Mouse (Mus musculus) heart, embryonic 11.5 days (tissue): Measurements from ENCODE around the gene Pkd1. TPM values are rescaled to one million over a fixed set of nuclear protein-coding genes. Genes with fewer than 3 reads are reported as not detected.

Experiments used
- ATAC-seq: fragments of 200-750 bp; cut with Nextera tagmentation; replicated peaks from 2 replicates; pipeline ENCODE4 v1.8.0; 2017; ENCODE audit warnings: moderate library complexity; ENCODE audit not compliant: insufficient number of reproducible peaks, low FRiP score, low TSS enrichment
- H3K27ac ChIP-seq: fragments of 300-500 bp; sonication (generic); 2 replicates; pipeline ENCODE4 v1.5.1; 2014; ENCODE audit warnings: mild to moderate bottlenecking, low read depth, low read length
- H3K27me3 ChIP-seq: fragments of 300-500 bp; sonication (generic); 2 replicates; pipeline ENCODE4 v1.6.1; 2014; ENCODE audit warnings: mild to moderate bottlenecking, low read length, mixed read lengths; ENCODE audit not compliant: control insufficient read depth, insufficient read depth
- H3K36me3 ChIP-seq: fragments of 300-500 bp; sonication (generic); 2 replicates; pipeline ENCODE4 v1.6.1; 2014; ENCODE audit warnings: mild to moderate bottlenecking, low read length, moderate library complexity, mixed read lengths; ENCODE audit not compliant: control insufficient read depth, insufficient read depth
- H3K4me1 ChIP-seq: fragments of 300-500 bp; sonication (generic); 2 replicates; pipeline ENCODE4 v1.6.1; 2014; ENCODE audit warnings: low read length; ENCODE audit not compliant: control insufficient read depth, insufficient read depth
- H3K4me2 ChIP-seq: fragments of 300-500 bp; sonication (generic); 2 replicates; pipeline ENCODE4 v1.6.1; 2014; ENCODE audit warnings: mild to moderate bottlenecking, moderate library complexity
- H3K4me3 ChIP-seq: fragments of 300-500 bp; sonication (generic); 2 replicates; pipeline ENCODE4 v1.5.1; 2014; ENCODE audit warnings: low read depth, low read length
- H3K9ac ChIP-seq: fragments of 300-500 bp; sonication (generic); 2 replicates; pipeline ENCODE4 v1.6.1; 2014; ENCODE audit warnings: mild to moderate bottlenecking, low read depth, low read length, moderate library complexity
- H3K9me3 ChIP-seq: fragments of 300-500 bp; sonication (generic); replicated peaks from 2 replicates; pipeline ENCODE4 v1.6.1; 2016; ENCODE audit warnings: low read length; ENCODE audit not compliant: control insufficient read depth
- WGBS: fragments of 180-500 bp; shearing (Covaris S2); extraction: QIAGEN DNeasy Blood & Tissue Kit; methylation state at CpG from one replicate; pipeline ENCODE4 v1.1.7; 2014; ENCODE audit not compliant: insufficient replicate concordance; 5-methylcytosine and 5-hydroxymethylcytosine counted together
- polyA plus RNA-seq: library from polyadenylated mRNA; unstranded; fragments of >200 nt; fragmentation: Nextera tagmentation; extraction: Ambion mirVana; gene quantifications from 2 replicates; pipeline ENCODE4 v1.2.1, GENCODE M21; 2014

Pkd1 gene
- polyA plus RNA-seq, 1 experiment from 2014 or later: 9.2 TPM

DNA sequence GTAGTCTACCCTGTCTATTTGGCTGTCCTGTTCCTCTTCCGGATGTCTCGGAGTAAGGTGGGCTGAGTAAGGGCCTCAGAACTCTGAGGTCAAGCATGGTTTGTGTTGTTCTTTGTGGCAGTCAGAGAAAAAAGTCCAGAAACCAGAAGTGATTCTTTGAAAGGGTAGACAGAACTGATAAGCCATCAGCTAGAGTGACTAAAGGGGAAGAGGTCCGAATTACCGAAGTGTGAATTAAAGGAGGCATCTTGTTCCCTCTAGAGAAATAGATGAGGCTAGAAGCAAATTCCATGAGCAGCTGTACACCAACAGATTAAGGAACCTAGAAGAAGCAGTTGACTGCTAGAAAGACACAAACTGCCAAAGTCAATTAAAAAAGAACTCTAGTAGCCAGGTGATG, 36.9 kb downstream of the Pkd1 start:
- no peak for ATAC-seq
- H3K4me1 ChIP-seq: no peaks in the 10 kb centered on the region
- WGBS: 84% methylated on average over 4 of the region's 4 CpGs
- H3K4me3 ChIP-seq: no peak overlapping the region
- H3K9me3 ChIP-seq: no peaks in the 10 kb centered on the region
- H3K27ac ChIP-seq: no peak overlapping the region
- no peaks in the 10 kb centered on the region for H3K27me3 ChIP-seq
- no peak overlapping the region for H3K9ac ChIP-seq
- peaks cover 36% of the 10 kb centered on the region for H3K36me3 ChIP-seq
- H3K4me2 ChIP-seq: no peak overlapping the region

DNA sequence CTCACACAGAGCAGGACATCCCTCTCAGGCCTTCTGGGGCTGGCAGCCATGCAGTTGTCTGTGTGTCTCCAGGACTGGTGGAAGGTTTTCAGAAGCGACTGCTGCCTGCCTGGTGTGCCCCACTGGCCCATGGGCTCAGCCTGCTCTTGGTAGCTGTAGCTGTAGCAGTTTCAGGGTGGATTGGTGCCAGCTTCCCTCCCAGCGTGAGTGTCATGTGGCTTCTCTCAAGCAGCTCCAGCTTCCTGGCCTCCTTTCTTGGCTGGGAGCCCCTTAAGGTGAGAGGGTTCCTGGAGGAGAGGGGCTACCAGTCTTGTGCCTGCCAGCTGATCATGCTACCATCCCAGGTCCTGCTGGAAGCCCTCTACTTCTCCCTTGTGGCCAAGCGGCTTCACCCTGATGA, 41.3 kb downstream of the Pkd1 start:
- WGBS: 78% methylated on average over 3 of the region's 3 CpGs
- Histone ChIP-seq H3K4me2 (no peak overlapping the region), H3K36me3 (peaks cover 50% of the 10 kb centered on the region), H3K4me3 (no peak overlapping the region), H3K4me1 (no peaks in the 10 kb centered on the region), H3K9ac (no peak overlapping the region), H3K27ac (no peak overlapping the region), H3K27me3 (no peaks in the 10 kb centered on the region), H3K9me3 (no peaks in the 10 kb centered on the region)
- ATAC-seq: no peak

DNA sequence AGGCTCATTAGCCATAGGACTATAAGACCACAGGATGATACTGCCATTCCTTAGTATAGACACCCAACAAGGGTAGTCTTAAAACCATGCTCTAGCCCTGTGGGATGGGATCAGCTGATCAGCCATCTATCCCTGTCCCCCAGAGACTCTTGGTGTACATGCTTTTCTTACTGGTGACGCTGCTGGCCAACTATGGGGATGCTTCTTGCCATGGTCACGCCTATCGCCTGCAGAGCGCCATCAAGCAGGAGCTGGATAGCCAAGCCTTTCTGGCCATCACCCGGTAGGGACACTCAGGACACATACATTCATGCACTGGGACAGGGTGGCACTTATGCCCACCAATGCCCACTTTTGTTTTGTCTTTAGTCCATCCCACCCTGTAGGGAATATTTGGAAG, 42.1 kb downstream of the Pkd1 start:
- Histone ChIP-seq H3K27me3 (no peaks in the 10 kb centered on the region), H3K36me3 (peaks cover 52% of the 10 kb centered on the region), H3K4me2 (no peak overlapping the region), H3K9ac (no peak overlapping the region), H3K27ac (no peak overlapping the region), H3K9me3 (no peaks in the 10 kb centered on the region), H3K4me3 (no peak overlapping the region), H3K4me1 (no peaks in the 10 kb centered on the region)
- WGBS: 94% methylated on average over 5 of the region's 5 CpGs
- no peak for ATAC-seq

DNA sequence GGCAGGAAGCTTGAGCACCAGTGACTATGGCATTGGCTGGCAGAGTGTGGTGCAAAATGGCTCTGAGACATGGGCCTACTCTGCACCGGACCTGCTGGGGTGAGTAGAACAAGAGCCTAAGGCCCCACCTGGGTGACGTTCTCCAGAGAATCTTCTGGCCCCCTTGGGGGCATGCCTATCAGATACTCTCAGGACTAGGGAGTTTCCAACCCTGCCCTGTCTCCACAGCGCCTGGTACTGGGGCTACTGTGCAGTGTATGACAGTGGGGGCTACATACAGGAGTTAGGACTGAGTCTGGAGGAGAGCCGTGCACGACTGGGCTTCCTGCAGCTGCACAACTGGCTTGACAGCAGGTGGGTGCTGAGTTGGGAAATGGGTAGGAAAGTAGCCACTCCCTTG, 43.6 kb downstream of the Pkd1 start:
- Histone ChIP-seq H3K27me3 (no peaks in the 10 kb centered on the region), H3K4me1 (no peaks in the 10 kb centered on the region), H3K4me3 (no peak overlapping the region), H3K9me3 (no peaks in the 10 kb centered on the region), H3K4me2 (no peak overlapping the region), H3K9ac (no peak overlapping the region), H3K27ac (no peak overlapping the region), H3K36me3 (peaks cover 57% of the 10 kb centered on the region)
- 73% methylated on average over 5 of the region's 5 CpGs for WGBS
- ATAC-seq: no peak

DNA sequence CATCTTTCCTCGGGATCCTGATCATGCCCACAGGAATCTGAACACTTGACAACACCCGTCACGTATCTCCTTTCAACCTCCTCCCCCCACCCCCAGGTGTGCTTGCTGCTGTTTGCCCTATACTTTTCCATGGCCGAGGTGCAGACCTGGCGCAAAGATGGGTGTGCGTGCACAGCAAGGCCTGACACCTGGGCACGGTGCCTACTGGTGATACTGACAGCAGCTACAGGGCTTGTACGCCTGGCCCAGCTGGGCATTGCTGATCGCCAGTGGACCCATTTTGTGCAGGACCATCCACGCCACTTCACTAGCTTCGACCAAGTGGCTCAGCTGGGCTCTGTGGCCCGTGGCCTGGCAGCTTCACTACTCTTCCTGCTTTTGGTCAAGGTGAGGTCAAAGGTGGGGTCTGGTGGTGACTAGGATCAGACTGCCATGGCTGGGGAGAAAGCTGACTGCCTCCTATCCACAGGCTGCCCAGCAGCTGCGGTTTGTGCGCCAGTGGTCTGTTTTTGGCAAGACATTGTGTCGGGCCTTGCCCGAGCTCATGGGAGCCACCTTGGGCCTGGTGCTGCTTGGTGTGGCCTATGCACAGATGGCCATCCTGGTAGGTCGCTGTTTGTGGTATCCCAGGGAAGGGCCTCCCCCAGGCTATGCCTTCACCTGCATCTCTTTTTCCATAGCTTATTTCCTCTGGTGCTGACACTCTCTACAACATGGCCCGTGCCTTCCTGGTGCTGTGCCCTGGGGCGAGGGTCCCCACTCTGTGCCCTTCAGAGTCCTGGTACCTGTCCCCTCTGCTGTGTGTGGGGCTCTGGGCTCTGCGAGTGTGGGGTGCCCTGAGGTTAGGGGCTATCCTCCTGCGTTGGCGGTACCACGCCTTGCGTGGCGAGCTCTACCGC, 44.6 kb downstream of the Pkd1 start:
- Histone ChIP-seq H3K4me2 (no peak overlapping the region), H3K27ac (no peak overlapping the region), H3K36me3 (peaks cover 62% of the 10 kb centered on the region), H3K9ac (no peak overlapping the region), H3K4me3 (no peak overlapping the region), H3K27me3 (no peaks in the 10 kb centered on the region), H3K9me3 (no peaks in the 10 kb centered on the region), H3K4me1 (no peaks in the 10 kb centered on the region)
- ATAC-seq: no peak
- 88% methylated on average over 26 of the region's 26 CpGs for WGBS

DNA sequence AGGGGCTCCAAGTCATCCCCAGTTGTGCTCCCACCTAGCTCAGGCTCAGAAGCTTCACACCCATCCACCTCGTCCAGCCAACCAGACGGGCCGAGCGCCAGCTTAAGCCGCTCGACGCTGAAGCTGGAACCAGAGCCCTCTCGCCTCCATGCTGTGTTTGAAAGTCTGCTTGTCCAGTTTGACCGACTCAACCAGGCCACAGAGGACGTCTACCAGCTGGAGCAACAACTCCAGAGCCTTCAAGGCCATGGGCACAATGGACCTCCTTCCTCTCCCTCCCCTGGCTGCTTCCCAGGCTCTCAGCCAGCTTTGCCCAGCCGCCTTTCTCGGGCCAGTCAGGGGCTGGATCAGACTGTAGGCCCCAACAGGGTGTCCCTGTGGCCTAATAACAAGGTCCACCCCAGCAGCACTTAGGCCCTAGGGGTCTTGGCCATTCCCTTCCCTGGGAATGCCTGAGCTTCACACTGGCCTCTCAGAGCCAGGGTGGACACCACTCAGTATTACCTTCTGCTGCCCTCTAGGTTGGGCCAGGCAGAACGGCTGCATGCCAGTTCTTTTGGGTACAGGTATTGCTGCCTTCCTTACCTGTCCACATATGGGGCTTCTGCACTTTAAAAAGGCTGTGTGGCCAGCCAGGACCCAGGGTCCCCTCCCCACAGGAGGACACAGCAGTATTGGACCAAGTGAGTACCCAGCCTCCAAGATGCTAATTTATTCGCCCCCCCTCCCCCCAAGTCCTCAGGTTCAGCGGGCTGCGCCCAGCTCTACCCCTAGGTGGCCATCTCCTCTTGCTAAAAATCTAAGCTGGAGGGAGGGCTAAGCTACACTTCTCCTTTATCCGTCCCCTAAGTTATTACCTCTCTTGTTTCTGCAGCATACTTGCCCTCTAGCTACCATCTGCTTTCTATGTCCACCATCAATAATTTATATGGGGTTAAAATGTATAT, 45.8 kb downstream of the Pkd1 start:
- no peak overlapping the region for H3K9ac ChIP-seq
- H3K4me1 ChIP-seq: no peaks in the 10 kb centered on the region
- WGBS: 82% methylated on average over 17 of the region's 17 CpGs
- no peak overlapping the region for H3K4me2 ChIP-seq
- no peaks in the 10 kb centered on the region for H3K9me3 ChIP-seq
- no peaks in the 10 kb centered on the region for H3K27me3 ChIP-seq
- H3K27ac ChIP-seq: no peak overlapping the region
- no peak for ATAC-seq
- H3K4me3 ChIP-seq: no peak overlapping the region
- H3K36me3 ChIP-seq: peaks cover 64% of the 10 kb centered on the region

DNA sequence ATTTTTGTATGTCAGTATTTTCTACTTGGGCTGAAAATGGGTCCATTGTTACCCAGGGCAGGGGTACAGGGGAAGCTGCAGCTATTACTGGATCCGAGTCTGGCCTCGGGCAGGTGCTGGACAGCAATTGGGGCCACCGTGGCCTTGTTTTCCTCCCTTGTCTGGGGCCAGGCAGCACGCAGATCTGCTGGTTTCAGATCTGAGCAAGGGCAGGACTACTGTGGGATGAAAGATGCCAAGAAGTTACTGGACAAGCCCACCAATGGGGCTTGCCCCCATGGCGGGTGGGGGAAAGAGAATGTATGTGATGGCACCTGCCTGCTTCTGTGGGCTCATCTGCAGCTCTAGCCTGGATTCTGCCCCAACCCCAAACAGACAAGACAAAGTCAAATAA, 46.4 kb downstream of the Pkd1 start:
- no peak overlapping the region for H3K4me3 ChIP-seq
- H3K36me3 ChIP-seq: peaks cover 64% of the 10 kb centered on the region
- WGBS: 88% methylated on average over 5 of the region's 5 CpGs
- no peak for ATAC-seq
- no peak overlapping the region for H3K9ac ChIP-seq
- H3K9me3 ChIP-seq: no peaks in the 10 kb centered on the region
- no peaks in the 10 kb centered on the region for H3K27me3 ChIP-seq
- H3K4me2 ChIP-seq: no peak overlapping the region
- H3K27ac ChIP-seq: no peak overlapping the region
- H3K4me1 ChIP-seq: no peaks in the 10 kb centered on the region

DNA sequence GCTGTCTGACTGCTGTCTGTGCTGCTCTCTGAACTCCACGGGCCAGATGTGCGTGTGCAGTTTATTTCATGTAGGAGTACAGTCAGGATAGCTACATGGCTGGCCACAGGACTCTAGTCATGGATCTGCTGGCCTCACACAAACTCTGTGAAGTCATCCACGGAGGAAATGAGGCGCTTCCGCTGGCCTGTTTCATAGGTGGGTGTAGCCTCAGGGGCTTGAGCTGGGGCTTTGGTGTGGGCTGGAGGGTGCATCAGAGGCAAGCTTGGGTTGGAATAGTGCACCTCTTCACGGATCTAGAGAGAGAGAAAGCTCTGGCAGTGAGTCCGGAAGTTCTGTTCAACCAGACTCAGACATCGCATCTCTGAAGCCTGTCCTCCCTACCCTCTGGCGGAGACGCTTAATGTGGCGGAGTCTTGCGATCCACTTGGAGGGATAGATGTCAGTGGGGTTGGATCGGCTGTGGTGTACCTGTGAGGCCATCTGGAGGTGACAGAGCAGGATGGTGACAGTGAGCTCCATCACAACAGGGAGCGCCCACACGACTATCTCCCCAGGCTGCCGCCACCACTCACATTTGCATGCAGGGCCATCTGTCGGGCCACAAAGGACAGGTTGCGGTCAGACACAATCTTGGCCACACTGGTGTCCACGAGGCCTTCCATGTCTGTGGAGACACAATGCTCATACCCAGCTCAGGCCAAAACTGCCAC, 47.0 kb downstream of the Pkd1 start:
- H3K4me1 ChIP-seq: no peaks in the 10 kb centered on the region
- ATAC-seq: no peak
- no peak overlapping the region for H3K9ac ChIP-seq
- no peak overlapping the region for H3K4me2 ChIP-seq
- H3K4me3 ChIP-seq: no peak overlapping the region
- WGBS: 87% methylated on average over 19 of the region's 19 CpGs
- H3K27me3 ChIP-seq: no peaks in the 10 kb centered on the region
- H3K9me3 ChIP-seq: no peaks in the 10 kb centered on the region
- H3K36me3 ChIP-seq: peaks cover 63% of the 10 kb centered on the region
- H3K27ac ChIP-seq: no peak overlapping the region
